Mouse (Mus musculus): ENCODE measurements around the gene Notum.

DNA sequence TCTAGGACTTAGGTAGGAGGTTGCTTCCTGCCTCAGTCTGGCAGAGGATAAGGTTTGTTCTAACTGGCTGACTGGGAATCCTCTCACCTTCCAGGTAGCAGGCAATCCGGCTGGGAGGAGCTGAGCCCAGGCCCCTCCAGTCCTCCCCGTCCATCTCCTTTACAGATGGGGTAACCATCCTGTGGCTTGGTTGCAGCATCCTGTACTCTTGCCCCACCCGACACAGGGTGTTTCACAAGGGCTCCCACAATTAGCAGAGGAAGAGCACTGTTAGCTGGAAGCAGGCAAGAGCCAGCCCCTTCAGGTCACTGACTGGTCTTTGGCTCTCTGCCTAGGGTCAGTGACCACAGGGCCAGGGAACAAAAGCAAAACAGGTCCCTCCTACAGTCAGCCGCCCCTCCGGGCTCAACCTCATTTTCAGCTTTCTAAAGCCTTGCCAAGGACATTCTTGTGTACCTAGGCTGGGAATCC lies 30.5 kb downstream of the Notum start:
- TF ChIP-seq CTCF (IDR thresholded peaks at IDR 0.05; ENCODE audit: control insufficient read depth, insufficient read depth, insufficient read length): no peak
- no peak for TF ChIP-seq MYOG (IDR thresholded peaks at IDR 0.05; ENCODE audit: control insufficient read depth, extremely low read depth, insufficient read length)
- no peak for TF ChIP-seq USF1 (IDR thresholded peaks at IDR 0.05; ENCODE audit: low read depth)
